Mouse (Mus musculus) kidney, adult 2 months (tissue): ENCODE data around the gene Col4a1.

Source experiments
- CTCF ChIP-seq: fragments of 200-500 bp; conservative IDR thresholded peaks from 2 replicates; pipeline ENCODE4 v1.5.1; 2011; ENCODE audit warnings: low read depth, mild to moderate bottlenecking, control low read depth, low read length, moderate library complexity, mixed read lengths; ENCODE audit not compliant: insufficient read depth, insufficient read length
- POLR2A ChIP-seq: fragments of 200-500 bp; IDR thresholded peaks from one replicate; pipeline ENCODE4 v1.6.1; 2011; ENCODE audit warnings: low read depth, low read length, control low read depth

GRCm38 (mm10) chr8:11148797-11149196 is 163.8 kb downstream of the Col4a1 start:
- no peak for TF ChIP-seq CTCF
- TF ChIP-seq POLR2A, result no peak
